Mouse (Mus musculus) heart, postnatal 0 days (tissue): ENCODE measurements around the gene Rhbdl1. TPM values are rescaled to one million over a fixed set of nuclear protein-coding genes. Genes with fewer than 3 reads are reported as not detected.

Source experiments
- ATAC-seq: fragments of 200-750 bp; cut with Nextera tagmentation; 2 replicates; pipeline ENCODE4 v1.8.0; 2017; ENCODE audit warnings: low read depth, moderate number of reproducible peaks, moderate library complexity; ENCODE audit not compliant: insufficient read depth
- DNase-seq: peaks from one replicate; pipeline ENCODE4 v3.0.0-alpha.2; 2016; ENCODE audit warnings: low spot score
- H3K27ac ChIP-seq: fragments of 300-500 bp; sonication (generic); 2 replicates; pipeline ENCODE4 v1.5.1; 2014; ENCODE audit warnings: low read depth, mild to moderate bottlenecking
- H3K27me3 ChIP-seq: fragments of 300-500 bp; sonication (generic); 2 replicates; pipeline ENCODE4 v1.6.1; 2014; ENCODE audit warnings: low read length, mixed read lengths; ENCODE audit not compliant: control insufficient read depth, insufficient read depth
- H3K36me3 ChIP-seq: fragments of 300-500 bp; sonication (generic); replicated peaks from 2 replicates; pipeline ENCODE4 v1.6.1; 2014; ENCODE audit warnings: low read length, mixed read lengths; ENCODE audit not compliant: control insufficient read depth, insufficient read depth
- H3K4me1 ChIP-seq: fragments of 300-500 bp; sonication (generic); 2 replicates; pipeline ENCODE4 v1.6.1; 2014; ENCODE audit warnings: antibody characterized with exemption; ENCODE audit not compliant: control insufficient read depth, insufficient read depth
- H3K4me2 ChIP-seq: fragments of 300-500 bp; sonication (generic); 2 replicates; pipeline ENCODE4 v1.6.1; 2014; ENCODE audit warnings: low read depth, mild to moderate bottlenecking, low read length, moderate library complexity
- H3K4me3 ChIP-seq: fragments of 300-500 bp; sonication (generic); 2 replicates; pipeline ENCODE4 v1.5.1; 2014; ENCODE audit warnings: low read depth, low read length
- H3K9ac ChIP-seq: fragments of 300-500 bp; sonication (generic); replicated peaks from 2 replicates; pipeline ENCODE4 v1.6.1; 2014; ENCODE audit warnings: low read depth, low read length, mixed read lengths
- H3K9me3 ChIP-seq: fragments of 300-500 bp; sonication (generic); replicated peaks from 2 replicates; pipeline ENCODE4 v1.6.1; 2016; ENCODE audit warnings: low read length; ENCODE audit not compliant: control insufficient read depth
- CTCF ChIP-seq: IDR thresholded peaks from 2 replicates; pipeline ENCODE4 v1.5.1; 2016; ENCODE audit warnings: antibody characterized with exemption, control low read depth, low read depth
- EP300 ChIP-seq: IDR thresholded peaks from 2 replicates; pipeline ENCODE4 v1.6.1; 2016; ENCODE audit warnings: antibody characterized with exemption, low read depth
- WGBS: fragments of 180-500 bp; shearing (Covaris S2); extraction: QIAGEN DNeasy Blood & Tissue Kit; methylation state at CpG from one replicate; pipeline ENCODE4 v1.1.7; 2014; 5-methylcytosine and 5-hydroxymethylcytosine counted together
- polyA plus RNA-seq: library from polyadenylated mRNA; unstranded; fragments of >200 nt; fragmentation: Nextera tagmentation; extraction: Ambion mirVana; gene quantifications from 2 replicates; pipeline ENCODE4 v1.2.1, GENCODE M21; 2015
- total RNA-seq: library from RNA; depleted of rRNA; stranded (reverse); fragments of >200 nt; gene quantifications from 2 replicates; pipeline ENCODE4 v1.2.3, GENCODE M21; 2014; ENCODE audit warnings: low replicate concordance

Gene Rhbdl1
- total and polyA plus RNA-seq, 2 experiments from 2014 or later: 2.2 to 2.3 TPM

- no peak overlapping the region for H3K4me2 ChIP-seq
- DNase-seq: peak; percentile 79
- no peaks in the 10 kb centered on the region for H3K36me3 ChIP-seq
- H3K27ac ChIP-seq: no peak overlapping the region
- 0 out of 2 replicates have a peak, but pooled peaks cover 9% of the 10 kb centered on the region for H3K4me1 ChIP-seq
- H3K4me3 ChIP-seq: no peak overlapping the region
- no peak for TF ChIP-seq EP300
- TF ChIP-seq CTCF: peak; percentile 81
- H3K9me3 ChIP-seq: no peaks in the 10 kb centered on the region
- peak; percentile 34 for ATAC-seq
- H3K9ac ChIP-seq: no peak overlapping the region
- no peaks in the 10 kb centered on the region for H3K27me3 ChIP-seq
- WGBS: 4% methylated on average over 6 of the region's 6 CpGs
These were observed 36.1 kb downstream of the Rhbdl1 start for GRCm38 (mm10) chr17:25801029-25801428.

- Histone ChIP-seq H3K27me3 (no peaks in the 10 kb centered on the region), H3K27ac (no peak within 1 kb of the TSS), H3K4me2 (peak within 1 kb of the TSS; percentile 91), H3K4me1 (peaks cover 22% of the 10 kb centered on the region; the same call in 1 of the 2 replicates), H3K36me3 (no peaks in the 10 kb centered on the region), H3K4me3 (peak within 1 kb of the TSS; percentile 94), H3K9me3 (no peaks in the 10 kb centered on the region), H3K9ac (peak within 1 kb of the TSS; percentile 61)
- under 1% methylated on average over 35 of the region's 35 CpGs for WGBS
- DNase-seq (peak; percentile 76), ATAC-seq (peak; percentile 75)
- TF ChIP-seq CTCF (no peak), EP300 (no peak)
These were observed 40.1 kb downstream of the Rhbdl1 start, which contains the start of gene Metrn for GRCm38 (mm10) chr17:25796951-25797369. Gene Metrn (minus strand): TSS chr17:25797136.

- whole genome bisulfite sequencing: 4% methylated on average over 37 of the region's 37 CpGs
- no peak for ATAC-seq
These were observed 40.8 kb downstream of the Rhbdl1 start for GRCm38 (mm10) chr17:25796211-25796771.

GRCm38 (mm10) chr17:25795609-25796092 lies 41.4 kb downstream of the Rhbdl1 start, which contains the start of gene AC134908.4:
Gene AC134908.4 (minus strand): TSS chr17:25795659.
- ATAC-seq (no peak), DNase-seq (no peak)
- H3K27ac ChIP-seq: no peak within 1 kb of the TSS
- peaks cover 22% of the 10 kb centered on the region; the same call in 1 of the 2 replicates for H3K4me1 ChIP-seq
- H3K9ac ChIP-seq: peak within 1 kb of the TSS; percentile 61
- no peaks in the 10 kb centered on the region for H3K27me3 ChIP-seq
- no peaks in the 10 kb centered on the region for H3K9me3 ChIP-seq
- peak within 1 kb of the TSS; percentile 94 for H3K4me3 ChIP-seq
- H3K36me3 ChIP-seq: no peaks in the 10 kb centered on the region
- 44% methylated on average over 6 of the region's 6 CpGs for WGBS
- TF ChIP-seq CTCF (no peak), EP300 (no peak)
- H3K4me2 ChIP-seq: peak within 1 kb of the TSS; percentile 91

More at GRCm38 (mm10) chr17:25796211-25796771, 40.8 kb downstream of the Rhbdl1 start:
- peak overlapping the region; percentile 61 for H3K9ac ChIP-seq
- H3K4me1 ChIP-seq: peaks cover 22% of the 10 kb centered on the region; the same call in 1 of the 2 replicates
- peak overlapping the region; percentile 94 for H3K4me3 ChIP-seq
- TF ChIP-seq EP300: no peak
- peak overlapping the region; percentile 91 for H3K4me2 ChIP-seq
- H3K36me3 ChIP-seq: no peaks in the 10 kb centered on the region
- no peaks in the 10 kb centered on the region for H3K27me3 ChIP-seq
- no peak overlapping the region for H3K27ac ChIP-seq
- DNase-seq: no peak
- no peaks in the 10 kb centered on the region for H3K9me3 ChIP-seq

DNA sequence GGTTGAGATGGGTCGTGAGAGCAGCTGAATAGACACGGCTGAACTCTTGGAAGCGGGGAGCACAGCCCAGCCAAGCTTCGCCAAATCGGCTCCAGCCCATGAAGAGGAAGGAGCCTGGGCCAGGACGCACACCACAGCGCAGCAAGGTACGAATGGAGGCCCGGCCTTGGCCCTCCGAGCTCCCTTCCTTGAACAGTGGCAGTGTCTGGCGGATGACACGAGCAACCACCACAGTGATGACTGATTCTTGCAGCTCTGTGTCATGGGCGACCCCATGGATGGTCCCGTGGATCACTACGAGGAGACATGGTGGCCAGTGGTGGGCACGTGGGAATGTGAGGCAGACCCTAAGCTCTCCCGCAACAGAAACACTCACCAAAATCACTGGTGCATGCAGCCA lies 42.1 kb downstream of the Rhbdl1 start:
- TF ChIP-seq CTCF (no peak), EP300 (no peak)
- H3K4me3 ChIP-seq: no peak overlapping the region
- no peaks in the 10 kb centered on the region for H3K27me3 ChIP-seq
- no peak overlapping the region for H3K4me2 ChIP-seq
- H3K27ac ChIP-seq: no peak overlapping the region
- DNase-seq (no peak), ATAC-seq (no peak)
- 91% methylated on average over 17 of the region's 17 CpGs for WGBS
- 0 out of 2 replicates have a peak, but pooled peaks cover 2% of the 10 kb centered on the region for H3K36me3 ChIP-seq
- H3K4me1 ChIP-seq: peaks cover 22% of the 10 kb centered on the region; the same call in 1 of the 2 replicates
- no peaks in the 10 kb centered on the region for H3K9me3 ChIP-seq
- H3K9ac ChIP-seq: no peak overlapping the region
